Mouse (Mus musculus) layer of hippocampus, adult 9-10 months (tissue): ENCODE data around the gene Fnbp1.

Experiments used
- DNase-seq: peaks from one replicate; pipeline ENCODE4 v3.0.0; 2022; ENCODE audit warnings: low spot score

Fnbp1 gene

GRCm38 (mm10) chr2:31150762-31151161 is 9.0 kb upstream of the Fnbp1 start:
- DNase-seq, result no peak

- no peak for DNase-seq
These were observed 5.2 kb upstream of the Fnbp1 start for GRCm38 (mm10) chr2:31147054-31147453.

GRCm38 (mm10) chr2:31144901-31145300 is 3.1 kb upstream of the Fnbp1 start:
- no peak for DNase-seq

GRCm38 (mm10) chr2:31143768-31144695 is 2.2 kb upstream of the Fnbp1 start:
- DNase-seq, result no peak

- no peak for DNase-seq
These were observed 1.5 kb upstream of the Fnbp1 start for GRCm38 (mm10) chr2:31143326-31143725.

GRCm38 (mm10) chr2:31142505-31142904 is 697 bp upstream of the Fnbp1 start:
- DNase-seq, result no peak

GRCm38 (mm10) chr2:31141074-31141866 is 538 bp downstream of the Fnbp1 start:
- DNase-seq, result no peak

- no peak for DNase-seq
These were observed 1.1 kb downstream of the Fnbp1 start for GRCm38 (mm10) chr2:31140772-31141073.

- DNase-seq, result no peak
These were observed 1.6 kb downstream of the Fnbp1 start for GRCm38 (mm10) chr2:31139991-31140771.

- DNase-seq, result no peak
These were observed 2.6 kb downstream of the Fnbp1 start for GRCm38 (mm10) chr2:31139174-31139632.

GRCm38 (mm10) chr2:31137018-31137590 is 4.7 kb downstream of the Fnbp1 start:
- DNase-seq, result no peak

GRCm38 (mm10) chr2:31136338-31136737 is 5.5 kb downstream of the Fnbp1 start:
- no peak for DNase-seq

- DNase-seq, result no peak
These were observed 6.3 kb downstream of the Fnbp1 start for GRCm38 (mm10) chr2:31135512-31135931.

GRCm38 (mm10) chr2:31133981-31134380 is 7.8 kb downstream of the Fnbp1 start:
- no peak for DNase-seq

- DNase-seq, result no peak
These were observed 9.1 kb downstream of the Fnbp1 start for GRCm38 (mm10) chr2:31132682-31133081.

GRCm38 (mm10) chr2:31130815-31131299 is 11.0 kb downstream of the Fnbp1 start:
- DNase-seq, result no peak

- DNase-seq, result no peak
These were observed 11.9 kb downstream of the Fnbp1 start for GRCm38 (mm10) chr2:31129742-31130518.

GRCm38 (mm10) chr2:31127899-31128298 is 13.9 kb downstream of the Fnbp1 start:
- no peak for DNase-seq

- DNase-seq, result no peak
These were observed 14.6 kb downstream of the Fnbp1 start for GRCm38 (mm10) chr2:31127219-31127618.

GRCm38 (mm10) chr2:31126048-31126447 is 15.8 kb downstream of the Fnbp1 start:
- no peak for DNase-seq

GRCm38 (mm10) chr2:31125156-31125555 is 16.7 kb downstream of the Fnbp1 start:
- no peak for DNase-seq
